Mouse (Mus musculus) ovary, adult 18-20 months (tissue): ENCODE results near the gene Reck.

Experiments used
- DNase-seq: peaks from one replicate; pipeline ENCODE4 v3.0.0; 2022; ENCODE audit warnings: low spot score, mixed read lengths

Reck gene

DNA sequence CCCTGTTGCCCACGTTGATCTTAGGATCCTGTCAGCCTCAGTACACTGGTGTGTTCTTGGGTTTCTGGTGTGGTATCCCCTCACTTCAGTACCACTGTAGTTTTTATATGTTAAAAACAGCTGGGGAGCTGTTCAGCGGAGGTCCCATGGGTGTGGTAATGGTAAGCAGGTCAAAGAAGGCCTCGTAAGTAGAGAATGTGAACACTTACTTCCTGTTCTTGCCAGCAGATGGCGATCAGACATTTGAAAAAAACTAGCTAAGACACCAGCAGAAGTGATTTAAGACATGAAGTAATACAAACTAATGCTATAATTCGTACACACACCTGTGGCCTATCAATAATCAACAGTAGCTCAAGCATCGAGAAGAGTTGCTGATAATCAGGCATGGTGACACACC lies 31.1 kb downstream of the Reck start:
- peak; percentile 6 for DNase-seq

DNA sequence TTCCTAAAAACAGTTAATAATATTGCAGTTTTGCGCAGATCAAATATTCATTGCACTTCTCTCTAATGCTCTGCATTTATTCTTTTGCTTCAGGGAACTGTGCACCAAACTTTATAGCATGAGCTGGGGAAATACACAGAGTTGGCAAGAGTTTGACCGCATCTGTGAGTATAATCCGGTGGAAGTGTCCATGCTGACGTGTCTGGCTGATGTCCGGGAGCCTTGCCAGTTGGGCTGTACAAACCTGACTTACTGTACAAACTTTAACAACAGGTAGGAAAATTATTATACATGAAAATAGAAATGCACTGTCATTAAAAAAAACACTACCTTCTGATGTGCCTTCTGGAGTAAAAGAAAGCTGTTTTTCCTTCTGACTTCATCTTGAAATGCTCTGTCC lies 42.9 kb downstream of the Reck start:
- DNase-seq, result no peak

DNA sequence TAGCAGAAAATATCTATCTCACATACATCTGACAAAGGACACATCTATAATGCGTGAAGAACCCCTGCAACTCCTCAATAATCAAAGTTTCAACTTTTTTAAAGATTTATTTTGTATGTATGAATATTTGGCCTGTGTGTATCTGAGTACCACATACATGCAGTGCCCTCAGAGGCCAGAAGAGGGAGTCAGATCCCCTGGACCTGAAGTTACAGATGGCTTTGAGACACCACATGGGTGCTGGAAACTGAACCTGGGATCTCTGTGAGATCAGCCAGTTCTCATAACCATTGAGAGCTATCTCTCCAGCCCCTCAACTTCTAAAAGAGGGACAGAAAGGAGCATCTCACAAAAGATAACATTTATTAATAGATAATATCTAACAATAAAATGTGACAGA lies 45.3 kb downstream of the Reck start:
- DNase-seq, result no peak

DNA sequence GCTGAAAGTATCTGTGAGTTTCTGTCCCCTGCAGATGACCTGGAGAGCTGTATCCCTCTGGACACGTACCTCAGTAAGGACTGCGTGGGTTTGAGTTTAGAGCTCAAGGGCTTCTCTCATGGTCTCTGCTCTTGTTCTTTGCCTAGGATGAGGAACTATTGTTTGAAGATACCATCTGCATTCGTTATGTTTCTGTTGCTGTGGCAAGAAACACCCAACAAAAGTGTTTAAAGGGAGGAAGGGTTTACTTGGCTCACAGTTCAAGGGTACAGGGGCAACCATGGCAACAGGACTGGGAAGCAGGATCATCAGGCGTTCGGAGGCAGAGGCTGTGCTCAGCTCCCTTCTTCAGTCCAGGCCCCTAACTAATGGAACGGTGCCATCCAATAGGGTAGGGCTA lies 49.8 kb downstream of the Reck start:
- no peak for DNase-seq

DNA sequence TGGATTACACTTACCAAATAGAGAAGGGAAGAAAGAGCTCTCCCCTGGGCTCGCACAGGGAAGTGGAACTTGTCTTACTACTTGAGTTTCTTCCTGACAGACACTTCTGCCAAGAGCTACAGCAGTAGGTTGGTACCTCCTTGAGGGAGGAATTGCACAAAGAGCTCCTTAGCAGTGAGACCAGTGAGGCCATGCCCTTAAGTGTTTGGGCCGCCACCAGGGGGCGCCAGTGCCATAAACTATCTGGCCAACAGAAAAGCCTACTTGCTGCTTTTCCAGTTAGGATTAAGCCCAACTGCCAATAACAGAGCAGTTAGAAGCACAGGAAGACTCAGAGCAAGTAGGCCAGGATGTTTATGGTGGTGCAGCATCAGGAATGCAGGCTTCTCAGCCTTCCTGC lies 50.4 kb downstream of the Reck start:
- DNase-seq, result peak; percentile 44

DNA sequence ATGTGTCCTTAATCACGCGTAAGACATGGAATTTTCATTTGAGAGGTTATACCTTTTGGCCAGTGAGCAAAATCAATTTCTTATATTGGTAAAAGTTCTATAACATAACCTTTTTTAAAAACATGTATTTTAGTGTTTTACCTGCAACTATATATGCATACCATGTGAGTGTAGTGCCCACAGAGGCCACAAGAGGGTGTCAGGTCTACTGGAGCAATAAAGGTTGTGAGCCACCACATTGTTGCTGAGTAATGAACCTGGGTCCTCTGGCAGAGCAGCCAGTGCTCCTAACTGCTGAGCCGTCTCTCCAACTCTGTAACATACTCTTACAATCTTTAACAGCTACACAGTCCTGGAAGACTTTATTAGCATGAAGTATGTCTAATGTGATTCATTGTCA lies 52.5 kb downstream of the Reck start:
- DNase-seq, result no peak

DNA sequence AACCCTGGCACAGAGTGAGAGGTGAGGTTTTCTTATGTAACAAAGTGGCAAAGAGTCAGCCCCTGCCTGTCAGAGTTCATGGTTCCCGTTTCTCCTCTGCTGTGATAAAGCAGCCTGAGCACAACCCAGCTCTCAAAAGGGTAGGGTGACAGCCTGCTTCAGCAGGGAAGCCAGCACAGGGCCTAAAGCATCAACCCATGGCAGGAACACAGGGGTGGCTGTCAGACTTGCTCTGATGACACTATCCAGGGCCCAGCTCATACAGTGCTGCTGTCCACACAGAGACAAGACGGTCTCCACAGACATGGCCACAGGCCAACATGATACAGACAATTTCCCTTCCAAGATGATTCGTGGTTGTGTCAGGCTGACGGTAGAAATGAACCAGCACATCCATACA lies 56.5 kb downstream of the Reck start:
- no peak for DNase-seq

DNA sequence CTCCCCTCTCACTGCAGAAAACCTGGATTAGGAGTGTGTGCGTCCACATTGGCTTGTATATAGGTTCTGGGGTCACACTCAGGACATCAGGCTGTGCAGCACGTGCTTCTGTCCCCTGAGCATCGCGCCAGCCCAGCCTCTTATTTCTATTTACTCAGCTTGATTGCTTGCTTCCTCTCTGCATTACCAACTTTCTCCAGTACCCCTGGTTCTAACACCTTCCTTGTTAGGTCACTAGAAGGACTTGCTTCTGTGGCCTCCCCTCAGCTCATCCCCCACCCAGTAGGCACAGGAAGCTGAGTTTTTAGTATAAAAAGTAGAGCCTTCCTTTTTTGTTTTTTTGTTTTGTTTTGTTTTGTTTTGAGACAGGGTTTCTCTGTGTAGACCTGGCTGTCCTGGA lies 60.9 kb downstream of the Reck start:
- no peak for DNase-seq

DNA sequence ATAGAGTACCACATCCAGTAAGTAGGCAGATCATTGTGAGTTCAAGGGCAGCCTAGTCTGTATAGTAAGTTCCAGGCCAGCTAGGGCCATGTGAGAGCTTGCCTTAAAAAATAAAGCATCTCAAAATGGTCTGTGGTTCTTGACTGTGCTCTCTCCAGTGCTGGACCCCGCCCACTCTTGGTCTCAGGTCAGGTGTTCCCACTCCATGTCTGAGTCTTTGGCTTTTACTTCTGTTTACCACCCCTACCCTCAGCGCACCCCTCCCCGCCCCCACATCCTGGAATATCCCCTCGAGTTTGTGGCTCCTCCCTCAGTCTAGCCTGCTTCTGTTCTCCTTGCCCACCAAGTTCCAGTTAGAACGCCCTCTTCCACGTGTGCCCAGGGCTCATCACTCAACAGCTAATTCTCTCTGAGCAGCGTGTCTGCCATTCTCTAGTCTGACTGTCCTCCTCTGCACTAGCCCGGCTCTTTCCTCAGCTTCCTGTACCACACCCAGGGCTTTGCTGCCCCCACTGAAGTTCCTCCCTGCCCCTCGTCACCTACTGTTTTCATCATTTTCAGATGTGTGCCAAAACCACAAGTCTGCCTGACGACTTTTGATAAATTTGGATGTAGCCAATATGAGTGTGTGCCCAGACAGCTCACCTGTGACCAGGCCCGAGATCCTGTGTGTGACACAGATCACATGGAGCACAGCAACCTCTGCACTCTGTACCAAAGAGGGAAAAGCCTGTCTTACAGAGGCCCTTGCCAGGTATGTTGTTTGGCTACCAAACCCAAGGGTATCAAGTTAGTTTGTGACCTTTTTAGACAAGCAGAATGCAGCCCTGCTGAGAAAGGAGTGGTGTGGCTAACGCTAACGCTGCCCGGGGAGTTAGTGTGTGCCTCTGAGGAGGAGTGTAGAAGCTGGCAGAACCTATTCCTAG lies 61.7 kb downstream of the Reck start:
- no peak for DNase-seq

DNA sequence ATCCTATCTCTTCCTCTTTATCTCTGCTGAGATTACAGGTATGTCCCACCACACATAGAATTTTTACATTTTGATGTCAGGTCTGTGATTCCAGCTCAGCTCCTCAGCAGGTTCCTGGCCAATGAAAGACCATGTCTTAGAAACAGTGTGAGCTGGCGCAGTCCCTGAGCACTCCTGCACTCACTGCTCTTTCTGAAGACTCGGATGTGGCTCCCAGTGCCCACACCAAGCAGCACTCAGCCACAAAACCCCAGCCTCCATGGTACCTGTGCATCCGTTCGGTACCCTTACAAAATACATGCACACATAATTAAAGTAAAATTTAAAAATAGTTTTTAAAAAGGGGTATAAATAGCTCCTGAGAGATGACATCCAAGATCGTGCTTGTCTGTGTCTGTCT lies 66.0 kb downstream of the Reck start:
- DNase-seq, result no peak

DNA sequence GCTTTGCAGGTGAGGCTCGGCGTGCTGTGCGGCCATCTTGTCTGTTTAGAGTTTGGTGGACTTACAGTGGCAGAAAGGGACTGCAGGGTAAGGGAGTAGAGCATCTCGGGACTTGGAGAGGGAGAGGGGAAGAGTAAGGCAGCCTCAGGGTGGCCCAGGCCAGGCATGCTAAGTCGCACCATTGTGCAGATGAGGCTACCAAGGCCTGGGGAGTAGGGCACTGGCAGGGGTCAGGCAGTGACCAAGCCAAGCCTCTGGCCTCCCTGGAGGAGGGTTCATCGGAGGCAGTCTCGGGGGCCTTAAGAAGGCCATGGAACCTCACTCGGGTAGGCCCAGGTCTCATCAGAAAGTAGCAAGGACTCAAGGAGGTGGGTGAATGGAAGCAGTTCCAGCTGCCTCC lies 67.1 kb downstream of the Reck start:
- no peak for DNase-seq

DNA sequence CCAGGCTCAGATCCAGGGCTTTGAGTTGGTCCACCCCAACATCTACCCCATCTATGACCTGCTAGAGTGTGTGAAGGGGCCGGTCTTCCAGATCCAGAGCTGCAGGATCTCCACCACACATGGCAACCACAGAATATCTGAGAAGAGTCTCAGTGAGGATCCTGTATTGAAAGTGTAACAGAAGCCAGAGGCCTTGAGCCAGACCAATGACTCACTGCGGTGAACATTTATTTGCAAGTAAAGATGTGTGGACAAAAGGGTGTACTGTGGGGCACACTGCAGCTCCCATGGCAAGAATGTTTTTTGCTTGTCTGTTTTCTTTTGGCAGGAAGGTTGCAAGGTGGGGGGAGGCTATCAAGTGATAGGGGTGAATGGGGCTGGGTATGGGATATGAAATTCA lies 72.2 kb downstream of the Reck start:
- no peak for DNase-seq

DNA sequence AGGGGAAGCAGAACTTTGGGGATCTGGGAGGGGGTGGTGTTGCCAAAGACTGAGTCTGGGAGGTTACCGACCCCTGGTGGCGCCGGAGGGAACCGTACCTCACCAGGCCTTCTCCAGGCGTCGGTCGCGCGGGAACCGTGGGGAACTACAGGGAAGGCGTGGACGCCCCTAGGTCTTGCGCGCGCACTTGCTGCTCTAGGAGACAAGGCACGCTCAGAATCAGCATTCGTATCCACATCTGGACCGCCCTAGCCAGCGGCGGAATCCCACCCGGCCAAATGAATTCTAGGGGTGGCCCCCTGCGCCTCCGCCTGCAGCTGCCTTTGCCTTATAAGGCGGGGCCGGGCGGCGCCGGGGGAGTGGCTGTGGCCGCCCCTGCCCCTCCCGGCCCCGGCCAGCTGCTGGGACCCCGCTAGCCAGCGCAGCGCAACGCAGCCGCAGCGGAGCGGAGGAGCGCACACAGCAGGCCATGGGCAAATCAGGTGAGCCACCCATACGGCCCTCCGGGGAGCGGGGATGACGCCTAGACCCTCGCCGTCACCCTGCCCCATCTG lies 82.0 kb downstream of the Reck start, which contains the start of gene Glipr2:
Glipr2 (plus strand) TSS at position 110 of the 554 bp plus-strand sequence.
- peak; percentile 39 for DNase-seq

DNA sequence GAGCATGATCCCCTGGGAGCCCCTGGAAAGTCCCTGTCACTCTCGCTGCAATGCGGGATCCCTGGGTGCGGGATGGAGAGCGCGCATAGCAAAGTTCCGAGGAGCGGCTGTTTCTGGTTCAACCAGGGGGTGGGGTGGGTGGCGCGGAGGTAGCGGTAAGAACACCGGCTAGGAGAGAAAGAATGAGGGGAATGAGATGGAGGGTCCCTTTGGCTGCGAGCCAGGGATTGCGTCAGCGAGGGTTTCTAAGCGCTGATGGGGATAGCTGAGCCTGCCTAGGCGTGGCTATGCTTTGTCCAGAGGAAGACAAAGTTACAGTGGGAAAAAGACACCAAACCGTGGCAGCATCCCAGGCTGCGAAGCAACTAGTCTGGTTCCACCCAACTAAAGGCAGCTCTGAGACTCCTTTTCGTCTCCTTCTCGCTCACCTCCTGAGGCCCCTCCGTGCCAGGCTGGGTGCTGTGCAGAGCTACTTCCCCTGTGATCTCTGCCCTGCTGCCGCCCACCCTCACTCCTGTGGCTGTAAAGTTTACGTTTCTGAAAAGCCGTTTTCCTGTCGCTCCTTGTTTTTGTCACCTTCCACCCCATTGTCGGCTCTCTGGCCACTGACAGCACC lies 82.6 kb downstream of the Reck start:
- no peak for DNase-seq

DNA sequence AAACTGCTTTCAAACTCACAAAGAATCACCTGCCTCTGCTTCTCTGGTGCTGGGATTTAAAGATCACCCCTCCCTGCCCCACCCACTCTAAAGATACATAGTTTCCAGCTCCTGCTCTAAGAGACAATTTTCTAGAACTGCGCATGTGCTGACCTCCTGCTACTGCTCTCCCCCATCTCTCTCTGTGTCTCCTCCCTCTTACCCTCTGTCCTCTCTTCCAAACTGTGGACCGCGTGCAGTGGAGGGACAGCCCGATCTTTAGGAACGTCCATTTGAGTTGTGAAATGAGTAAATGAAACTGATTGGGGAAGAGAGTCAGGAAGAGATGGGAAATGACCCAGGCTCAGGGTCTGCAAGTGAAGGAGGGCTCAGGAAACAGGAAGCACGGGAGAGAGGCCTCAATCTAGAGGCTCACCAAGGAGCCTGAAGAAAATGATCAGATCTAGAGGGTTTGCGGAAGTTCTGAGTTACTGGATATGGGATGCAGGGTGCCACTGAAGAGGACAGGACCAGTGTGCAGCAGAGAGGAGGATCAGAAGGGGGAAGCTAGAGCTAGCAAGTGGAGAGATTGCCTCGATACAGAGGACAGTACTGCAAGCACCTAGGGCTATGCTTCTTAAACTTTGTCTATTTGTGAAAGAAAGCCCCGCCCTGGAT lies 84.3 kb downstream of the Reck start:
- DNase-seq, result no peak

DNA sequence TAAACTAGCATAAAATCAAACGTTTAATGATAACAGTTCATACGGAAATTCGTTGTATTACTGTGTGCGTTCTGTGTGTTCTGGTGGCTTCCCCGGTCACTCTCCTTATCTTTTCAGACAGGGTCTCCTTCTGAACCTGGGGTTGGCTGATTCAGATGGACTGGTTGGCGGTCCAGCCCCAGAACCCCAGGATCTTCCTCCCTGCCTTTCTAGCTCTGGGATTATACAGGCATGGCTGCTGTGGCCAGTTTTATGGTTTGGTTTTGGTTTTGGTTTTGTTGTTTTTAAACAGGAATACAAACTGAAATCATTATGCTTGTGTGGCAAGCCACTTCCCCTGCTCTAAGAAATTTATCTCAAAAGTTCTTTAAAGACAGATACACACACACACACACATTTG lies 84.9 kb downstream of the Reck start:
- DNase-seq, result no peak

DNA sequence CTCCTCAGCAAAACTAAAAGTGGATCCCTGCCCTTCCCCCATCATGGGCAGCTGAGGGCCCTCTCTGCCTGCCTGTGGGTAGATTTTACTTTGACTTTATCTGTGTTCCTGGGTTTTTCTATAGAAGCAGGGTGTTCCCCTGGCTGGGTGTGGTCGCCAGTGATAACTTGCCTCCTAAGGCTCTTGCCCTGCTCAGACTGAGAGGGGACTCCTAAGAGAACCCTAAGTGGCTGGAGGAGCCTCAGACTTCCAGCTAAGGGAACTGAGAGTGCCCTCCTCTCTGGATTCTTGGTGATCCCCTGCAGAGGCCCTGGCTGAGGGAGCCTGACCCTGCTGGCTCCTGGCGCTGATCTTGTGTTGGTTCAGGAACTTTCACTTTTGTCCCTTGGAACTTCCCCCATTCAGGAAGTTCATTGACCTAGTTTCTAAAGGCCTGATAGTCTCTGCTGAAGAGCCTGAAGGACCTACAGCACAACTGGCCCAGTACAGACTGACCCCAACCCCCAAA lies 89.0 kb downstream of the Reck start:
- no peak for DNase-seq

DNA sequence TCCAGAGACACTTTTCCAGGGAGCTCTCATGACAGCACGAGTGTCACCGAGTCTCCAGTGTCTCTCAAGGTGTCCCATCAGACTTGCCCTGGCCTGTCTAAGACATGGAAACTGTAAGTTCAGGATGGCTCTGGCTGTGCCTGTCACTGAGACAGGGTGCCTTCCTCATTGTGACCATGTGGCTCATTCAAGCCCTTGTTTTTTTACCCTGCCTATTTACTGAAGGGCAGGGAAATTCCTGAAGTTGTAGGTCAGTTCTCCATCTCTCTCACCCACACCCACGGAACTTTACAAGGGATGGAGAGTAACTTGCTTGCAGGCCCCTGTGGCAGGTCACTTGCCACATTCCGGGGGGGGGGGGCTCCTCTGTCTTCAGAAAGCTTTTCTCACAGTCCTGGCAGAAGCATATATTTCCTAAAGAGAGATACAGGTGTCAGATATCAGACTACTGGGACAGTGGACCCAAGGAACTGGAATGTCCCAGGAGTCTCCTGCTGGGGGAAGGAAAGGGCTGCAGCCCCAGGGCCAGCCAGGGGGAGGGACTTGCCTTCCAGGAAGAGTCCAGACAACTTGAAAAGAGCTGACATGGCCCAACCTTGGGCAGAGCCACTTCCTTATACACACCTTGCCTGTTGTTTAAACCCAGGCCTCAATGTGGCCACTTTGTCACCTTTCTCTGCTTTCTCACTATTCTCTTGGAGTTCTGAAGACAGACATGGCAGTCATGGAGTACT lies 89.8 kb downstream of the Reck start:
- no peak for DNase-seq

DNA sequence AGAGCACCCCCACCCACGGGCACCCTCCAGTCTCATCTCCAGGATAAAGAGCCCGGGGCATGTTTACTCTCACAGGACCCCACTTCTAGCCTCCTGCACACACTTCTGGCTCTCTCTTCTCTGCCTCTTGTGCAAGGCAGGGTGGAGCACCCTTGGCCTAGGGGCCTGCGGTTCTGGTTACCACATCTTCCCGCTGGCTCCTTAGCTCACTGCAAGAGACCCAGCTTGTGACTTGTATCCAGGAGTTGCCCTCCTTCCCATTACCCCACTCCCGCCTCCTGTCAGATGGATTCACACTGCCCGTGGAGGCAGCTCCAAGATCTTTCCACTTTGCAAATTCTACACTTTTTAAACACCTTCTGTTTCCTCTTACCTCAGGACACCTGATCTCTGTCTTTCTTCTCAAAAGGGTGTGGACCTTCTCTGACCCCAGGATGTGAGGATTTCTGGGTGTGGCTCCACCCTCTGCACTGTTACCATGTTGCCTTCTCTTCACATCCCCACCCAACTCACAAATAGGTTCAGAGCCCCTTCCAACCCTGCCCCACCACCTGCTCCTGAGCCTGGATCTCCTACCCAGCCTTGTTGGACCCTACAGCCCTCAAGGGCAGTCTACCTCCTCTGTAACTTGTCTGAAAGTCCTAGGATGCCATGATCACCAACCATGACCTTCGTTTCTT lies 90.7 kb downstream of the Reck start:
- no peak for DNase-seq

DNA sequence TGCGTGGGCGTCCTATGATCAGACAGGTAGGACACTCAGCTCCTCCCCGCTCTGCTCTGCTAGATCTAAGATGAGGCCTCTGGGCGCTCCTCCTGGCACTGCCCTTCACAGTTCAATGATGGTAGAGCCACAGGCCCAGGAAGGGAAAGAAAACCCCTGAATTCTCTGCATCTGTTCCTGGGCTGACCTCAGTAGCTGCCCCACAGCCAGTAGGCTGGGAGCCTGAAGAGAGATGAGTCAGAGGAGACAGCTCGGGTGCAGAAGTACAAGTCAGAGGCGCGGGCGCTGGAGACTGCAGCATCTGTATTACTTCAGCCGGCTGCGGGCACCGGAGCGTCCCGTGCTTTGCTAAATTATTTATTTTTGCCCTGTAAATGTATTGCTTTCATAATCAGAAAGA lies 93.3 kb downstream of the Reck start:
- DNase-seq, result peak; percentile 62

DNA sequence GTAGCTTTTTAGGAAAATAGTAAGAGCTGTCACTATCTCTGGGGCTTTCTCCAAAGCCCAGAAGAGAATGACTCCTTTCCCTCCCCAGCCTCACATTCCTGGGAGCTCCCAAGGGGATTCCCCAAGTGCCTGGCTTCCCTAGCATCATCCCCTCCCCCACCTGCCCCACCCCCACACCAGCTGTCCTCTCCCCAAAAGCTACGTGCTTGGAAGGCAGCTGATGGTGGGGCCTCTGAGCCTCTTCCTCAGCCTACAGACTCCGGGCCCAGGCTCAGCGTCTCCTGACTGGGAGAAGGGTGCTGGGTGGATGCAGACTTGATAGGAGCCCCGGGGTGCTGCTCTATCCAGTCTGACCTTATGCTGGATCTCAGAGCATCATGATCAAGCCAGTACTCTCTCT lies 94.0 kb downstream of the Reck start:
- DNase-seq, result no peak
